Mouse (Mus musculus) urinary bladder, postnatal 14 days (tissue): ENCODE measurements around the gene Med20.

ENCODE experiments used
- DNase-seq: peaks from one replicate; pipeline ENCODE4 v3.0.0; 2021; ENCODE audit warnings: low spot score

Med20 gene

DNA sequence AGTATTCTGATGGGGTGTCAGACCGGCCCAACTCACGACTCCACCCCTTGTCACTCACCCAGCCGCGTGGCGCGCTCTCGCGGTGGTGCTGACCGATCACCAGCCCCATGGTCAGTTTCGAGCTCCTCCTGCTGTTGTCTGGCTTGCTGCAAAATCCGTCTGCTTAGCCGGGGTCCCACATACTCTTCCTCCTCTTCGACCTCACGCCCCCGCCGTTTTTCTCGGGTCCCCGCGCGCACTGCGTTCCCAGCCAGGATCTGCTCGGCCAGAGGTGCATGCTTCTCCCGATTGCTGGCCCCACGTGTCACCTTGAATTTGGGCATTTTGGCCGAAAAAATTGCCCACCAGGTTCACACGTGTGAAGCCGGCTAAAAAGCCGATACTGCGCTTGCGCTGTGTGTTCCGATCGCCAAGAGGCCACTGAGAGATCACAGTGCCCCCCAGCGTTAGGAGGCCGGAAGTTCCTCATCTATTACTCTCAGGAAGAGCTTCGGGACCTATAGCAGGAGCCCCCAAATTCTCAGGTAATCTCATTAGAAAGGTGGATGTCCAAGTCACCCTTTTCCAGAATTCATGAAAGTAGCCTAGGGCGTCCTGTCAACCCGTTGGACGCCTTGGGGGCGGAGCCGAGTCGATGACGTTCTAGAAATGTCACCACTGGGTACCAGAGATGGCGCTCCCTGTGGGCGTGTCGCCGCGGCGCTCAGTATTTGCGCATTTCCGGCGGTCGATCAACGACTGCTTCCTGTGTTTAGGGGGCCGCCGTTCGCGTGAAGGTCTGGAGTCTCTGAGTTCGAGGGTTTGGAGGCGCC, at the start of gene Med20, which contains the start of the genes Bysl and Gm20517:
Gene Med20, plus strand, starts transcription at position 734 of the 812 bp plus-strand sequence.
Gene Bysl, minus strand, starts transcription at position 644 of the 812 bp plus-strand sequence.
Gene Gm20517, plus strand, starts transcription at position 741 of the 812 bp plus-strand sequence.
- peak; percentile 97 for DNase-seq

DNA sequence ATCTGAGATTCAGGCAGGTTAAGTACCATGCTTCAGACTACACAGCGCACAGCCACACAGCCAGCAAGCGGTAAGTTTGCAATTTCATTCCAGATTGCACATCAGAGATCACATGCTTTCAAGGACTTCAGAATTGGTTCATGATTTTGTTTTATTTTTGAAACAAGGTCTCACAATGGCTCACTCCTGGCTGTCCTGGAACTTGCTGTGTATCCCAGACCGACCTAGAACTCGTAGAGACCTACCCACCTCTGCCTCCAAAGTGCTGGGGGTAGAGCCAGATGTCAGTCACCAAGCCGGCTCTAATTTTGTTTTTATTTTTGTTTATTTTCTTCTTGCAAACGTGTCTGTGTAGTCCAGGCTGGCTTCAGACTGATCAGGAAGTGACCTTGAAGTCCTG, 48.5 kb upstream of the Med20 start:
- no peak for DNase-seq

DNA sequence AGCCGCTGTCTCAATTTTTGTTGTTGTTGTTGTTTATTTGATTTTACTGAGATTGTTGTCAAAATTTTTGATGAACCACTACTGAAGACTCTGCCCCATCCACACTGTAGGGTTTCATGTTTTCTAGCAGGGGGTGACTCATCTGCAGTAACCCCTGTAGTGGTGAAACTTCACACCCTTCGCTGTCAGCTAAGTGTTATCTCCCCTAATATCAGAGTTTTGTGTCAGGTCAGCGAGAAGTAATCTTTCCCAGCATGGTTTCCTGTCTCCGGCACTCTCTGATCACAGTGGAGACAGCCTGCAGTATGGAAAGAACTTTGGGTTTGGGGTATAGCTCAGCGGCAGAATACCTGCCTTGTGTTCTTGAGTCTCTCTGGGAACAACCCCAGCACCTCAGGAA, 46.8 kb upstream of the Med20 start:
- no peak for DNase-seq

DNA sequence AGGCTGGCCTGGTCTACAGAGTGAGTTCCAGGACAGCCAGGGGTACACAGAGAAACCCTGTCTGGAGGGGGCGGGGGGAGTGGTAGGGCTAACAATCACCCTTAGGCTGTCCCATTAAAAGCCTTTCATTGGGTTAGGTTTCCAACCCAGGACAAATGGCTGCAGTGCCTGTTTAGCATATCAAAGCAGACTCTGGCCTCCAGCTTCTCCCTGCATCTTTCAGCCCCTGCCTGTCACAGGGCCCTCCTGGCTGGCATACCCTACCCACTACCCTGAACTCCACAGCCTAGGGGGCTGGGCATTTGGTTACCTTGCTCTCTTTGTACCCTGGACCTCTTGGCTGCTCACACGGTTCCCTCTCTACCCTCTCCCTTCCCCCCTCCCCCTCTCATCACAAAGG, 45.2 kb upstream of the Med20 start:
- DNase-seq: no peak

DNA sequence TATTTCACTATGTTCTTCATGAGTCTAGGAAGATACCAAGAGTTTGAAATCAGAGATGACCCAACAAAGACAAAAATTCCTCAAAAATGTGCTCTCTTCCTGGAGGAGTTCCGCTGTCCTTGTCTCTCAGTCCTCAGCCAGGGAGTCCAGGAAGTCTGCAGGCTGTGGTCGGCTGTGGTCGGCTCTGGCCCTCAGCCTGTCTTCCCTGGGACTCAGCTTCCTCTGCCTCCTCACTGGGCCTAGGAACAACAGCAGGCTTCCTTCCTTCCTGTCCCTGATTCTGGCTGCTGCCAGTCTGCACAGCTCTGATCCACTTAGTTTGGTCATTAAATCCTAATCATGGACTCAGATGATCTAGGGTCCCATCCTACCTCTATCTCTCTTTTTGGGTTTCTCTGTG, 44.1 kb upstream of the Med20 start:
- no peak for DNase-seq

DNA sequence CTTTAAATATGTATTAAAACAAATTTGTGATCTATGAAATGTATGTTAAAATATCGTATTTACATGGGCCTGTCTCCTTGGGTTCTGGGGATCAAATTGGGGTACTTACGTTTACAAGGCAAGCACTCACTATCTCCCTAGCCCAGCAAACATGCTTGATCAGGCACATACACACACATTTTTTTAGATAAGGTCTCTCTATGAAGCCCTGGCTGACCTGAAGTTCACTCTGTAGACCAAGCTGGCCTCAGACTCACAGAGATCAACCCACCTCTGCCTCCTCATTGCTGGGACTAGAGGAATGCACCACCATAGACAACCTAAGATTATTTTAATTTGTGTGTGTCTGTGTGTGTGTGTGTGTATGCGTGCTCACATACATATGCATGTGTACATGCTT, 43.0 kb upstream of the Med20 start:
- DNase-seq: no peak

DNA sequence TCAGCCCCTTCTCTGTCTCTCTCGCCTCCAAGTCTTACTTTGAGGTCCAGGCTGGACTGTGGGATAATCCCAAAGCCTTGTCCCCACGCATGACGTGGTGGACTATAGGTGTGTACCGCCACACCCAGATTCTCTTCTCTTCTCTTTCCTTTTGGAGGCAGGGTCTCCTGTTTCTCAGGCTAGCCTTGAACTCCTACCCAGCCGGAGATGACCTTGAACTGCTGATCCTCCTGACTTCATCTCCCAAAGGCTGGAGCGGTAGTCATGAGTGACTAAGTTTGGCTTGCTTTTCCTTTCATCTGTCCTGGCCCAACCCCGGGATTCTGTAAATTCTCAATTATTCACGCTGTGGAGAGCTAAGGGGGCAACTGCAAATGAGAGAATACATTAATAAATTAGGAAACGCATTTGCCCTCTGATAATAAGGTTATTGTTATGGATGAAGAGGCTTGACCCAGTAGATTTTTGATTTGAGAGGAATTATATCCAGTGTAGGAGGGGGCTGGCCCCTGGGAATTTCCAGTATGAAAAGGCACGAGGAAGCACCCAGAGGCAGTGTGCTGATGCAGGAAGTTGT, 42.3 kb upstream of the Med20 start:
- DNase-seq: no peak

DNA sequence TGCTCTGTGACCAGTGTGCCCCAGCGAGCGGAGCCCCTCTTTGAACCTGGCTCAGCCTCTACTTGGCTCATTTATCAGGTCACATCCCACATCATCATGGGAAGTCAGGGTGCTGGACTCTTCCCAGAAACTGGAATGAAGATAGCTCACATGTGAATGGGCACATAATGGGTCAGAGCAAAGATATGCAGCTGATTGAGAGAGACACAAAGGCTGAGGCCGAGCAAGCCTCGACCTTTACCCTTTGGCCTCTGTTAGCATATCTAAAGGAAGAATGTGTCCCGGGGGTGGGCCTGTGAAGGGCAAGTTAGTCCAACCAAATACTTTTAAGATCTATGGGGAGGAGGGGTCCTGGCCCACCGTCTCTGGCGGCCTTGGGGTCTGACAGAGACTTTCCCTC, 39.8 kb upstream of the Med20 start:
- DNase-seq: no peak

DNA sequence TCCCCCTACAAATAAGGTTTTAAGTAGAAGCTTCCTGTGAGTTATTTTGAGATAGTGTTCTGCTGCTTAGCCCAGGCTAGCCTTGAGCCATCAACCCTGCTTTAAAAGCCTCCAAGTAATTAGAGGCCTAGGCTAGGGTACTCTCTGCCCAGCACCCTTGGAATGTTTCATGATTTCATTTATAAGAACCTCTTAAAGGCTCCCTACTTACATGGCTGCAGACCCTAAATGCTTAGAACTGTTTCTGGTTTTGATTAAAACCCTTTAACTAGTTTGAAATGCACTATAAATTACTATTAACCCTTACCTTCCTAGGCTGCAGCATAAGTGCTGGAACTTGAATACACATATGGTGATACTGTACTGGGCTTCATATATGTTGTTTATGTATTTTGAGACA, 38.9 kb upstream of the Med20 start:
- no peak for DNase-seq

DNA sequence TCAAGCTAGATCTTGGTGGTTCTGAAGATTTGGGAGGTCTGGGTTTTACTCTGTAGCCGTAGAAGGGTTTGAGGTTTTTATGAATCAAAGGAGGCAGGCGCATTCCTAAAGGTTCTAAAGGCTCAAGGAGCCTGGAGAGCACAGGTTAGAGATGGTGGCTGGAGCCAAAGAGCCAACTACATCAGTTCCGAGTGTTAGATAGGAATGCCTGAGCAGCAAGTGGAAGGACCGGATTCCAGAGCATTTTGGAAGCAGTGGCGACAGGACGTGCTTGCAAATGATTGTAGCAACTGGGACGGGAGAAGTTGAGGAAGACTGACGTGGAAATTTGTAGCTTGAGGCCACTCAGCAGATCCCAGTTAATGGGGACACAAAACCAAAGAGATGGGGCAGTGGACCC, 37.4 kb upstream of the Med20 start:
- DNase-seq: no peak

DNA sequence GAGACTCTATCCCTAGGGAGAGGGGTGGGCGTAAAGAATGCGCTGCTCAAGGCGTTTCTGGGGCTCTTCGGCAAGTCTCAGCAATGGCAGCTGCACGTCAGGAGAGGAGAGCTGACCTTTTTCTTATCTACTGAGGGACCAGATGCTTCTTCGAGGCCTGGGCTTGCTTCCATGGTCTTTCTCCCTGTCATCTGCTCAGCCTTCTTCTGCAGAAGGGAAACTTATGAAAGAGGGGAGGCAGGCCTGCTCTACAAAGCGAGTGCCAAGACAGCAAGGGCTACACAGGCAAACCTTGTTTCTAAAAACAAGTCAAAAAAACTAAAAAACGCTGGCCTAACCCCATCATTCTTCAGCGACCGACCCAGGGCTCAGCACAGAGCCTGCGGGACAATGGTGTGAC, 36.6 kb upstream of the Med20 start:
- DNase-seq: no peak

DNA sequence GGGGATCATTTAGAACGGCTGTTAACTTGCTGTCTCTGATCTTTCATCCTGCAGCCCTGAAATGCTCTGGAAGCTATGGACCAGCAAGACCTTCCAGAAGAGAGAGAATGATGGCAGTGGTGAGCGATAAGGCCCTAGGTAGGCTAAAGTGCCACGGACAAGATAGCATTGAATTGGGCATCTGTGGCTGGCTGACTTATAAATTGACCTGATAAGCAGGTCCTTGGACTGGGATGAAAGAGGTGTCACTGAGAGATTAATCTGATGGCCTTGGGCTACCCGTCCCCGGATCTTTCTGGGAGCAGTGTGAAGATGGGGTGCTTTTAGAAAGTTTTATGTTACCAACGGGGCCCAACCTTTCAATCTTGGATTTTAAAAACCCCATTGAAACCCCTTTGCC, 32.7 kb upstream of the Med20 start:
- DNase-seq: no peak

DNA sequence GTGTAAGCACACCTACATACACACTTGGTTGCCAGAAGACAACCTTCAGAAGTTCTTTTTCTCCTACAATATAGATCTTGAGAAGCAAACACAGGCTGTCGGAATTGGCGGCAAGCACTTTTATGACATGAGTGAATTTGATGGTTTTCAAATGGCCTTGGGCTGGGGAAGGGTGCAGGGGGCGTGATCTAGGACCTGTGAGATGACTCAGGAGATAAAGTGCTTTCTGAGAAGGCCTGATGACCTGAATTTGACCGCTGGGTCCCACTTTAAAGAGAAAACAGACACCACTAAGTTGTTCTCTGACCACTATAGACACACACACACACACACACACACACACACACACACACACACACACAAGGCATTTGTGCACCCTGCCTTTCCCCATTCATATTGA, 30.4 kb upstream of the Med20 start:
- DNase-seq: no peak

DNA sequence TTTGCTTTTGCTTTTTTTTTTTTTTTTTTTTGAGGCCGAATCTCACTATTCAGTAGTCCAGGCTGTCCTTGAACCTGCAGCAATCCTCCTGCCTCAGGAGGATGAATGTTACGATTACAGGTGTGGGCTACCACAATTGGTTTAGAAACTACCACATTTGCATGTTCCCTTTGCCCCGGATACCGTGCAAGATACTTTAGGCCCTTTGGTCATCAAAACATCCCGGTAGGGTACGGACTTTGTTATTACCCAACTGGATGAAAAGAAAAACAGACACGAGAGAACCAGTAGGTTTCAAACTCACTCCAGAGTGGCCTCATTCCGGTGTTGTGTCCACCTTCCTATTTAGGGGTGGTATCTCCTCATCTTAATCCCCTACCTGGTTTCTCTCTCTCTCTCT, 22.9 kb upstream of the Med20 start:
- no peak for DNase-seq

DNA sequence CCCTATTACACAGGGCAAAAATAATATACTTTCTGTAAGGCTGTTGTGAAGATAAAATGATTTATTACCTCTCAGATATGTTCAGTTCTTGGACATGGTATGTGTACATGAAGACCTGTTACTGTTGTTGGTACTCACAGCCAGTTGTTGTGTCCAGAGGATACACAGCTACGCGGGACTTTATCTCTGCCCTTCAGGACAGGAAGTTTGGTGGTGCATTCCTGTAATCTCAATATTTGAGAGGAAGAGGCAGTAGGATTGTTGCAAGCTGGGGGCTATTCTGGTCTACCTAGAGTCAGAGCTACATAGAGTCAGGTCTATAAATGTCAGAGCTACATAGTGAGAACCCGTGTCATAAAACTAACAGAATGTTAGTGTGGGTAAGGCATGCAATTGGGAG, 20.3 kb upstream of the Med20 start:
- DNase-seq: no peak

DNA sequence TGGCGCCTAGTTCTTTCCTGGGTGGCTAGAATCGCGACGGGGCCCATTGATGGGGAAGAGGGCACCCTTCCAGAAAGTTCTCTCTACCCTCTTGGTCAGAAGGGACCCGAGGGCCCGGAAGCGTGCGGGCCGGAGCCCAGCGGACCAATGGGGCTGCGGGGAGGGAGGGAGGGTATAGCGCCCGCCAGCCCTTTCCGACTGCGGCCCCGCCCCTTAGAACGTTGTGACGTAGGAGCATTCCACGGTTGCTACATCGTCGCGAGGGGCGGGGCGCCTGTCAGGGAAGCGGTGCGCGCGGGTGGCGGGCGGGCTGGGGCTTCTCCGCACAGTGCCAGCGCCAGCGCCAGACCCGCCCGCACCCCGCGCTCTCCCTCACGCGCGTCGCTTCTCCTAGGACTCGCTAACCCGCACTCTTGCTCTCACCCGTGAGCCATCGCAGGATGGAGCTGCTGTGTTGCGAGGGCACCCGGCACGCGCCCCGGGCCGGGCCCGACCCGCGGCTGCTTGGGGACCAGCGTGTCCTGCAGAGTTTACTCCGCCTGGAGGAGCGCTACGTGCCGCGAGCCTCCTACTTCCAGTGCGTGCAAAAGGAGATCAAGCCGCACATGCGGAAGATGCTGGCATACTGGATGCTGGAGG, 18.0 kb upstream of the Med20 start:
- DNase-seq: peak; percentile 97

DNA sequence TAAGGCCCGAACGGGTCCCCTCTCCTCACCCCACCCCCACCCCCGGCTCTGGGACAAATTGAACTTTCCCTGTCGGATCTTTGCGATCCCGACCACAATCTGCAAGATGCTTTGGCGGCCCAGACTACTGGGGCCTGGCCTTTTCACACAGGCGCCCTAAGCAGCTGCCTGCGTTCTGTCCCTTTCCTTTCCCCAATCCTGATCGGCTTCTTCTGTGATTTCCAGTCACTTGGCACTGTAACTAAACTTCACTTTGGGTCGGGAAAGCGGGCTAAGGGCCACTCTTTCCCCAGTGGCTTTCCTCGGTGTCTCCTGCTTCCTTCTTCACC, 17.6 kb upstream of the Med20 start:
- DNase-seq: no peak

DNA sequence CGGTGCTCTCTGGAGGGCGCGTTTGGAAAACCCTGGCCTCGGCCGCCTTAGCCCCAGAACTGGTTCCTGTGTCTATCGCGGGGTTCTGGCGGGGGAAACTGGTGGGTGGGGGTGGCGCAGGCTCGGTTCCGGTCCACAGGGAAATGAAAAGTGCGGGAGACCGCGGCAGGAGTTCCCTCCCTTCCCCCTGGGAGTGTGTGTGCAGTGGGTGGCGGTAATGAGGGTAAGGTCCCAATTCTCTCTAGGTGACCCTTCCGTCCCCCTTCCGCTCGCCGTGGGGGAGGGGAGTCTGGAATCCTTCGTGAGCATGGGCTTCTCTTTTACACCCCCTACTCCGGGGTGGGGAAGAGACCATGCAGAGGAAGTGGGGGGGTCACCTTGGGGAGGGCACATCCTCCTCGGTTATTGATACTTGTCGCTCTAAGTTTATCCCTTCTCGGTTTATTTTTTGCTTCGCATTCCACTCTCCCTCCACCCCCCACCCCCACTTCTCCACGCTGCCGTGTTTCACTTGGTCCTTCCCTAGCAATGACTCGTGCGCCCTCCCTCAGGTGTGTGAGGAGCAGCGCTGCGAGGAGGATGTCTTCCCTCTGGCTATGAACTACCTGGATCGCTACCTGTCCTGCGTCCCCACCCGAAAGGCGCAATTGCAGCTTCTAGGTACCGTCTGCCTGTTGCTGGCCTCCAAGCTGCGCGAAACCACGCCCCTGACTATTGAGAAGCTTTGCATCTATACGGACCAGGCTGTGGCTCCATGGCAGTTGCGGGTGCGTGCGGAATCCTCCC, 17.0 kb upstream of the Med20 start:
- peak; percentile 41 for DNase-seq

DNA sequence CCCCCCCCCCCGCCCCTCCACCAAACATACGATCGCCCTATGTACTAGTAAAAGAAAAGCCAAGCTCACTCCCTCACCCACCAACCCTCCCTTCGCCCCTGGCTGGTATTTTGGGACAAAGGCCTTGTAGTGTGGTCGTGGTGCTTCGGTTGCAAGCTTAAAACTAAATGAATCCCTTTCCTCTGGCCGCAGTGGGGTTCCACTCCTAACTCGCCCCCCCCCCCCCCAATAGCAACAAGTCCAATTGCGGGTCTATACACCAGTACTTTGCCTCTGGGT, 16.5 kb upstream of the Med20 start:
- no peak for DNase-seq

DNA sequence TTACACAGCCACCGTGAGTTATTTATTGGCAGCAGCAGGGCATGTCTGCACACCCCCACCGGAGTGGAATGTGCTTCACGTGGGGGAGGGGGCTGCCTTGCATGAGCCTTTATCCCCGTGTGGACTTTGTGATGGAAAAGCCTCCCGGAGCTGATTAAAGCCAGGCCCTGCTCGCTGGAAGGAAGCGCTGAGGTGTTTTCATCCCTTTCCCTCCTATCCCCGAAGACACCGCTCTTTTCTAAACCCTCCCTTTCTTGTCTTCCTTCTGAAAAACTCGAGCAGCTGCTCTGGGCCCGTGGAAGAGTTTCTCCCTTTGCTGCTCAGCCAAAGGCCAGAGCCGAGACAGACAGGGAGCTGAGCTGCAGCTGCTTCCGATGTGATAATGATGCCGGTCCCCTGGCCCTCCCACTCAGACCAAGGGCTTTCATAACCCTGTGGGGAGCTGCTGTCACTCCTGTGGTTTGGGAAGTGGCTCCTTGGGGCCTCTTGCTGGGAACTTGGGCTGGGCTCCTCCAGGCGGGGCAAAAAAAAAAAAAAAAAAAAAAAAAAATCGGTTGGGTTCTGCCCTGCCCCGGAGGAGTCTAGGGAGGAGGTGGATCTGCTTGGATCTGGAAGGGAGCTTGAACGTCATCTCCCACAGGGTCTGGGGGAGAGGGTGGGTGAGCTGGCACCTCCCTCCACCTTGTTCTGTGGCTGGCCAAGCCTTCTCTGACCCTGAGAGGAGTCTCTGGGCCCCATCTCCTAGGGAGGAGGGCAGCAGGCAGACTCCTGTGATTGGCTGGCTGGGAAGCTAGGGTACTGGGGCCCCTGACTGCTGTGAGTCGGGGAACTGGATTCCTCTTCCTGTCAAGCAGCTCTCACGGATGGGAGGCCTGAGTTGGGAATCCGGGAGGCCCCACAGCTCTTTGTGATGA, 15.9 kb upstream of the Med20 start:
- peak; percentile 56 for DNase-seq

DNA sequence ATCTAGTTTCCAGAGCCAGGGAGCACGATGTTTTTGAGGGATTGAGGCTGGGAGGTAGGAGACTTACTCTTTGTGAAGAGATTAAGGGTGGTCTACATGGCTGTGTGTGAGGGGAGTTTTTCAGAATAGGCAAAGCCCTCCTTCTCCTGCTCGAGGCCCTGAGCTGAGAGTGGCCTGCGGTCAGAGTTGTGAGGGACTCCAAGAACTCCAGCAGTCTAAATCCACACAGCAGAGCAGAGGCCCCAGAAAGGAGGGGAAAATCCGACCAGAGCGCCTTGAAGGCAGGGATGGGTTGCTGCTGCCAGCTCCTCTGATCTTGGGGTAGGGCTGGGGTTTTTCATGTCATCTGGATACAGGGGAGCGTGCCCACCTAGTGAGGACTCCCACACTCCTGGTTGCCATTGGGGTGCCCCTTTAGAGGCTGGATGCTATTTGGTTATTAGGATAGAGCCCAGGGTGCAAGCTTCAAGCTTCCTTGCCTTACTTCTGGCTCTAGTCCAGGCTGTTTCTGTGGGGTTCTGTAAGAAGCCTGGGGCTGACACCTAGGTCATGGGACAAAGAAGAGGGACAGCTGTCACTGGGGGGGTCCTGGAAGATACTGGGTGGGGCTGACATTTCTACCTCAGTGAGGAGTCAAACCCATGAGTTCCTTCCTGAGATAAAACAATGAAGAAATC, 15.1 kb upstream of the Med20 start:
- no peak for DNase-seq
